Mouse (Mus musculus) heart, postnatal 36 days (tissue): Measurements from ENCODE around the gene Snrpd2. TPM values are rescaled to one million over a fixed set of nuclear protein-coding genes. Genes with fewer than 3 reads are reported as not detected.

Experiments used
- DNase-seq, 2 experiments: peaks; one replicate each; pipeline ENCODE4 v3.0.0; 2021 to 2022
- intact Hi-C: fragments of 180-260 bp; cut with DNase I; formaldehyde crosslinking; loops from one replicate; pipeline ENCODE4 v1.15.1; 2025
- total RNA-seq, 2 experiments: library from RNA; stranded (reverse); gene quantifications; 2 replicates each; pipeline ENCODE4 v1.2.3; 2021

Snrpd2 gene
- total RNA-seq, result 10 to 100 TPM; 66.8 to 67.0 TPM

- DNase-seq, result peak; percentile 97 to 99
- intact Hi-C loops, result no loop called here
These were observed at the start of gene Snrpd2 for GRCm38 (mm10) chr7:19149626-19150025. Gene Snrpd2, plus strand, starts transcription at chr7:19149722.

DNA sequence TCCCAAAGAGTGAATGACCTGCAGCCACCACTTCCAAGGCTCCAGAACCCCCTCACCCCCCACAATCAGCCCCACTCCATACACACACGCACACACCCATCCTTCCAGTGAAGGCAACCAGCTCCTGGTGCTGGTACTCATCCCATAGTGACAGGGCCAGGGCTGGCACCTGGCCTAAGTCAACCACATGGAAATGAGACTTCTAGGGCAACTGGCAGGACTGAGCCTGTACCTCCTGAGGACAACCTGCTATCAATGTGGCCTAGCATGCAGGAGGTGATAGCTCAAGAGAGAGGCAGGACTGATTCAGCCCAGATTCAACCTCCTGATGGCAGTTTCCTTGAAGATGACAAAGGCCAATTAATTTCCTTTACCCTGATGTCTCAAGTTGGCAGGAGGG is 49.2 kb upstream of the Snrpd2 start:
- DNase-seq, result no peak
- intact Hi-C loops, result no loop called here

DNA sequence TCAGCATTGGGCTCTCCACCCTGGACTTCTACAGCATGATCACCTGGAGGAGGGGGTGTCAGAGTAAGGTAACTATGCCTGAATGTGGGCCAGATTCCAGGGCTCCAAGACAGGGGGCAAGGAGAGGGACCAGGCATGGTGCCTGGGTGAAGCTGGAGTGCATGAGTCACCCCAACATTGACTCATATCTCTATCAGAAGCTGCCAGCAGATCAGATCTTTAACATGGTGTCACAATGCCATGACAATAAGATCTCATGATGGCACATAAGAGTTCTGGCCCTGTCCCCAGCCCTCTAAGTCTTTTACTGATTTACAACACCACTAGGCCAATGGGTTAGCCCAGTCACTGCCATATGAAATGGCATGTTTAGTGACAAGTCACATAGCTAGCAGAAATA is 45.8 kb upstream of the Snrpd2 start:
- no peak for DNase-seq
- intact Hi-C loops, result no loop called here

GRCm38 (mm10) chr7:19104486-19104885 is 45.0 kb upstream of the Snrpd2 start:
- DNase-seq, result no peak
- intact Hi-C loops, result no loop called here

GRCm38 (mm10) chr7:19107436-19107835 is 42.1 kb upstream of the Snrpd2 start:
- intact Hi-C loops, result loop anchor here (5.0 kb wide), 1 partner anchor 40 kb away; no protein-coding TSS in a partner anchor

DNA sequence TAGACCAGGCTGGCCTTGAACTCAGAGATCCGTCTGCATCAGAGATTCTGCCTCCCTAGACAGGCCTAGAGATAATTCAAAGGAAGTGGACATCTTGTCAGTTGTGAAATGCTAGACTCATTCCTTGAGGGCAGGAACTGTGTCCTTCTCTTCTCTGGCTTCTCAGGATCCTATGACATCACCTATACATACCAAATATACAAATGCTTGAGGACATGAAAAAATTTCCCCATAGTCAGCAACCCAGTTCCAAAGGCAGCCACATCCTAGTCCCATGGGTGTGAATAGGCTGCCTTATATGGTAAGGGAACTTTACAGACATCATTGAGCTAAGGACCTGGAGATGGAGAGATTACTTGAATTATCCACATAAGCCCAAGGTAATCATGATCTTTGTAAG is 40.0 kb upstream of the Snrpd2 start:
- DNase-seq, result no peak
- intact Hi-C loops, result loop anchor here (5.0 kb wide), 1 partner anchor 42 kb away; no protein-coding TSS in a partner anchor

More at GRCm38 (mm10) chr7:19107436-19107835, 42.1 kb upstream of the Snrpd2 start:
- DNase-seq, result no peak

DNA sequence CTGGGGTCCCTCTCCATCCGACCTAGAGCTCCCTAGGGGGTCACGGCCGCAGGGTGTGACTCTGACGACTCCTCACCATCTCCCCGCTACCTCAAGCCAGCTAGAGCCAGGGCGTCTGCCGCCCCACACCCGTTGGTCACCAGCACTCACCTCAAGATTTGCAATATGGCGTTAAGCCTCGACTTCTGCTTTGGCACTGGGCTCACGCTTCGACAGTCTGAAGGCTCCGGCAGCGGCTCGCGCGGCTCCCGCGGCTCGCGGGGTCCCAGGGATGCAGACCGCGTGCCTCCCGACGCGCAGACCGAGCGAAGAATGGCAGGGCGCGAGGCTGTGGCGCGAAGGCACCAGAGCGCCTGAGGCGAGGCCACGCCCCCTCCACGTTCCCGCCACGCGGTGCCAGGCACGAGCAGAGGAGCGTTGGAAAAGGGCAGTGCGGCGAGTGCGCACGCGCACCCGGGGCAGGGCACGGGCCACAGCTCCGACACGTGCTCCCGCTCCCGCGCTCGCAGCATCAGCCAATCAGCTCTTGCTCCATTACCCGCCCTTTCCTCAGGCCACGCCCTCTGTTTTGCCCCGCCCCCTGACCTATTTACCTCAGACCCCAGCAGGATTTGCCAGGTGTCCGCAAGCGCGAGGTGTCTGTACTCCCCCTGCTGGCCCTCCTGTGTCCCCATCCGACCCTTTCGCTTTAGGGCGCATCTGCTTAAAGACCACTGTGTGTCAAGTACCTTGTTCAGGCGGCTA is 31.3 kb upstream of the Snrpd2 start, which contains the start of gene Gm4969:
Gene Gm4969, minus strand, starts transcription at position 341 of the 744 bp plus-strand sequence.
- intact Hi-C loops, result loop anchor here (2.0 kb wide), 1 partner anchor 93 kb away; the partner anchor contains the start of gene Sympk
- DNase-seq, result peak; percentile 33 to 37

DNA sequence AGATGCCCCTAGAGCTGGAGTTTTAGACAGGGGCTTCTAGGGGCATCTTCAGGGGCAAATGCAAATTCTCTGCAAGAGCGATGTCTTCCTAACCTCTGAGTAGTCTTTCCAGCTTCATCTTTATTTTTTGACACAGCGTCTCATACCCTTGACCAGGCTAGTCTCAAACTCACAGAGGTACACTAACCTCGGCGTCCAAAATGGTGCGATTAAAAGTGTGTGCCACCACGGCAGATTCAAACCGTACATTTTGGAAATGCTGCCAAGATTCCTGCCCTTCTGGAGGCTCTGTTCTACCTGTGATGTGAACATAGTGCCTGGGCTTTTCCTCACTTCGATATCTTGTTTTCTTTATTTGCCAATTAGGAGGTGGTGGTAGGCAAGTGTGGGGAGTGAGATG is 30.4 kb upstream of the Snrpd2 start:
- DNase-seq, result no peak
- intact Hi-C loops, result loop anchor here (2.0 kb wide), 1 partner anchor 94 kb away; the partner anchor contains the start of gene Sympk

- intact Hi-C loops, result loop anchor here (2.0 kb wide), 1 partner anchor 95 kb away; the partner anchor contains the start of gene Sympk
- peak; percentile 85 to 87 for DNase-seq
These were observed 29.7 kb upstream of the Snrpd2 start, which contains the start of gene Fbxo46 for GRCm38 (mm10) chr7:19119631-19120429. Gene Fbxo46, plus strand, starts transcription at chr7:19119859.

GRCm38 (mm10) chr7:19121686-19122085 is 27.8 kb upstream of the Snrpd2 start:
- intact Hi-C loops, result no loop called here
- DNase-seq, result no peak

GRCm38 (mm10) chr7:19124713-19125112 is 24.8 kb upstream of the Snrpd2 start:
- intact Hi-C loops, result no loop called here
- no peak for DNase-seq

- intact Hi-C loops, result no loop called here
- DNase-seq, result no peak
These were observed 21.8 kb upstream of the Snrpd2 start for GRCm38 (mm10) chr7:19127744-19128143.

- no peak for DNase-seq
- intact Hi-C loops, result no loop called here
These were observed 20.1 kb upstream of the Snrpd2 start for GRCm38 (mm10) chr7:19129396-19129795.

DNA sequence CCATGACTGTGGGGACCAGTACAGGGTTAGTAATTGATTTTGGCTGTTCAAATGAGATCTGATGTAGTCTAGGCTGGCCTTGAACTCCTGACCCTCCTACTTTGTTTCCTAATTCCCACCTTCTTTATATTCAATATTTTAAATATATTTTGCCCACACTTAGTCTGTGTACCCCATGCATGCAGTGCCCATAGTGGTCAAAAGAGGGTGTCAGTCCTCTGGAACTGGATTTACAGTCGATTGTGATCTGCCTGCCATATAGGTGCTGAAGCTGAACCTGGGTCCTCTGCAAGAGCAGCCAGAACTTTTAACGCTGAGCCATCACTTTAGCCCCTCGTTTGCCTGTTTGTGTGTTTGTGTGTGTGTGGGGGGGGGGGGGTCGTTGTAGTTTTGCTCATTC is 18.9 kb upstream of the Snrpd2 start:
- intact Hi-C loops, result no loop called here
- DNase-seq, result no peak

DNA sequence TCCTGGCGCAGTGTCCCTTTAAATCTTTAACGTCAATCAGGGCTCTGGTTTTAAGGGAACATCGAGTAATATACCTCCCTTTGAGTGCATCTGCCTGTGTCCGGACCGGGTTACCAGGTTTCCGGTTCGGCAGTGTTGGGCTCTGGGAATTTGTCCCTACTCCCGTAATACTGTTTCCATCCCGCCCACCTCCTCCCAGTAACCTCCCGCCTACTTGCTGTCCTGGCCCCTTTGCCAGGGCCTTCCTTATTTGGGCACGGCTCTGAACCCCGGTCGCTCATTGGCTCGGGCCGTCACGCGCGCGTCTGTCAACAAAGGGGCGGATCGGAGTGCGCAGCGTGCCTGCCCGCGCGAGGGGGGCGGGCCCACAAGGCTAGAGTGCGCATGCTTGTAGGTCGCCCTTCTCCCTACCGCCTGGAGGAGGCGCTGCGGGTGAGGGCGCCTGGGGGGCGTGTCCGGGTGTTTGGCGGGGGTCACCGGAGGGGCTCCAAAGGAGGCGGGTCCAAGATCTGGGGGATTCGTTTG is 18.1 kb upstream of the Snrpd2 start:
- intact Hi-C loops, result no loop called here

GRCm38 (mm10) chr7:19136168-19136567 is 13.4 kb upstream of the Snrpd2 start:
- no peak for DNase-seq
- intact Hi-C loops, result no loop called here

More for the DNA sequence above, 18.1 kb upstream of the Snrpd2 start:
- DNase-seq, result peak; percentile 92 to 93

DNA sequence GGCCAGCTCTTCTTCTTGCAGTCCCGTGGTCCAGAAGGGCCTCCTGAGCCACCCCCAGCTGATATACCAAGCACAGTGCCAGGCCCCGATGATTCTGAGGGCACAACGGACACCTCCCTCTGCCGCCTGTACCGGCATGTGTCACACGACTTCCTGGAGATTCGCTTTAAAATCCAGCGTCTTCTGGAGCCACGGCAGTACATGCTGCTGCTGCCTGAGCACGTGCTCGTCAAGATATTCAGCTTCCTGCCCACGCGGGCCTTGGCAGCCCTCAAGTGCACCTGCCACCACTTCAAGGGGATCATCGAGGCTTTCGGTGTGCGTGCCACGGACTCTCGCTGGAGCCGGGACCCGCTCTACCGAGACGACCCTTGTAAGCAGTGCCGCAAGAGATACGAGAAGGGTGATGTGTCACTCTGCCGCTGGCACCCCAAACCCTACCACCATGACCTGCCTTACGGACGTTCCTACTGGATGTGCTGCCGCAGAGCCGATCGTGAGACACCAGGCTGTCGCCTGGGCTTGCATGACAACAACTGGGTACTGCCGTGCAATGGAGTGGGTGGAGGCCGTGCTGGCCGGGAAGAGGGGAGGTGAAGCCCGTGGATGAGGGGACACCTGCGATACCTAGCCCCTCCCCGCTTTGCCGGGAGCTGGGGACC is 12.7 kb upstream of the Snrpd2 start:
- DNase-seq, result no peak
- intact Hi-C loops, result no loop called here

DNA sequence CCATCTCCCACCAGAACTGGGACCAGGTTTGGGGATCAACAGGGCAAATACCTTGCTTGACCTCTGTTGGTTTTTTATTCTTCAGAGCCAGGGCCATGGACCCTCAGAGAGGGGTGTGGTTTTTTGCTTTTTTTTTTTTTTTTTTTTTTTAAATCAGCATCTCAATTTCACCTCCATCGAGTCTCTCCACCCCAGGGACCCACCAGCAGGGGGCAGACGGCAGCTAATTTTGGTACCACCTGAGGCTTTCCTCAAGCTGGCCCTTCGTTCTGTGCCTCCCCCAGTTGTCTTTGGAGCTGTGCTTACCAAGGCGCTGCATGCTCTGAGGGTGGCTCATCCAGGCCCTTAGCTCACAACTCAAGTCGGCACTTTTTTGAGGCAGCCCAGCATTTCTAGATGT is 12.1 kb upstream of the Snrpd2 start:
- intact Hi-C loops, result no loop called here

DNA sequence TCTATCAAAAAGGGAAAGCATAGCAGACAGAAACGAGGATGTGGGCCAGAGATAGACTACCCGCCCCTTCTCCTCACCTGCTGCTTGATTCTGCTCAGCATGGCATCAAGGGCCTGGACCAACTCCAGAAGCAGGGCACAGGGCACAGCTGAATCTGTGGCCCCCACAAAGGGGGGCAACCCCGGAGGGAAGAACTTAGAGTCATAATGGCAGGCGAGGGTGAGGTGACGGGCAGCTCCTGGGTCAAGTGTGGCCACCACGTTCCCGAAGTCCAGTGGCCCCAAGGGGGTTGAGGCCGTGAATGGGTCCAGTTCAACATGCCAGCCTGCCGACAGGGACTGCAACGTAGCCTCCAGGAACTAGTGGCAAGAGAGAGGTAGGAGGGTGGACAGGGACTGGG is 2.7 kb upstream of the Snrpd2 start:
- DNase-seq, result no peak
- intact Hi-C loops, result no loop called here

More for the DNA sequence above, 12.1 kb upstream of the Snrpd2 start:
- DNase-seq, result peak in 1 of 2 experiments; percentile 53

DNA sequence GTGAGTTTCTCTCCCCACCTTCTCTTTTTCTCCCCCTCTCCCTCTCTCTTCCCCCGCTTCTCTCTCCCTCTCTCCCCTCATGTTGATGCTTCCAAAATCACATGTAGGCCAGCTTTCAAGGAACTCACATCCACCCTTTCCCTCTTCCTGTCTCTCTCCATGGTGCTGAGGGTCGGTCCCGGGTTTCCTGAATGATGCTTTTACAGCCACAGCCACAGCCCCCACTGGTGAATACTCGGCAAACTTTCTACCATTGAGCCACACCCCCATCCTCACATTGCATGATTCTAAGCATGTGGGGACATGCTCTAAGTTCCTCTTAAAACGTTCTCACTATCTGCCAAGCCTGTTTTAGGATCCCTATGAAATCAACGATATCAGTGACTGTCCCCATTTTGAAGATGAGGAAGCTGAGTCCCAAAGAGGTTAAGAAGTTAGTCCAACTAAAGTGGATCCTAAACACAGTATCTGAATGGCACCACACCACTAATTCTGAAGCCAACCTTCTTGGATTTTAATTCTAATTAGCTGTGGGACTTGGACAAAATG is 2.0 kb upstream of the Snrpd2 start:
- intact Hi-C loops, result loop anchor here (1.0 kb wide), 1 partner anchor 13 kb away; no protein-coding TSS in a partner anchor
- no peak for DNase-seq
